Mouse (Mus musculus) gastrocnemius, postnatal 36 days (tissue): ENCODE data around the gene Gnb3. TPM values are rescaled to one million over a fixed set of nuclear protein-coding genes. Genes with fewer than 3 reads are reported as not detected.
A peak's percentile ranks its signal among the peaks of the same experiment; 100 is the strongest.
"Not testable (repeated sequence)": the region's sequence is repeated elsewhere in the genome, so short reads cannot be mapped to it uniquely, and the experiment has no call there.

Experiments used
- DNase-seq, 2 experiments: peaks; one replicate each; pipeline ENCODE4 v3.0.0; 2022
- intact Hi-C: fragments of 180-260 bp; cut with DNase I; formaldehyde crosslinking; loops from one replicate; pipeline ENCODE4 v1.15.1; 2025
- total RNA-seq, 2 experiments: library from RNA; stranded (reverse); gene quantifications; 2 replicates each; pipeline ENCODE4 v1.2.3; 2021

Gene Gnb3
- total RNA-seq, 2 experiments from 2014 or later, result 1.2 to 1.6 TPM

GRCm38 (mm10) chr6:124806446-124807140 is 33.5 kb downstream of the Gnb3 start:
- intact Hi-C loops, result no loop called here
- DNase-seq, result no peak

- intact Hi-C loops, result no loop called here
These were observed 34.4 kb downstream of the Gnb3 start for GRCm38 (mm10) chr6:124805341-124806321.

GRCm38 (mm10) chr6:124804341-124804740 is 35.7 kb downstream of the Gnb3 start:
- intact Hi-C loops, result no loop called here

More at GRCm38 (mm10) chr6:124805341-124806321, 34.4 kb downstream of the Gnb3 start:
- peak; percentile 95 to 96 for DNase-seq

GRCm38 (mm10) chr6:124803691-124804090 is 36.4 kb downstream of the Gnb3 start:
- intact Hi-C loops, result not testable (repeated sequence)

More at GRCm38 (mm10) chr6:124804341-124804740, 35.7 kb downstream of the Gnb3 start:
- DNase-seq, result no peak

GRCm38 (mm10) chr6:124803061-124803460 is 37.0 kb downstream of the Gnb3 start:
- no peak for DNase-seq
- intact Hi-C loops, result no loop called here

More at GRCm38 (mm10) chr6:124803691-124804090, 36.4 kb downstream of the Gnb3 start:
- DNase-seq, result not testable (repeated sequence)

- DNase-seq, intact Hi-C loops: not testable (repeated sequence)
These were observed 37.7 kb downstream of the Gnb3 start for GRCm38 (mm10) chr6:124802400-124802799.

GRCm38 (mm10) chr6:124796200-124796599 is 43.9 kb downstream of the Gnb3 start:
- no peak for DNase-seq
- intact Hi-C loops, result no loop called here

GRCm38 (mm10) chr6:124795781-124796180 is 44.3 kb downstream of the Gnb3 start:
- intact Hi-C loops, result no loop called here
- DNase-seq, result no peak

GRCm38 (mm10) chr6:124791911-124792310 is 48.2 kb downstream of the Gnb3 start:
- DNase-seq, result no peak
- intact Hi-C loops, result no loop called here

GRCm38 (mm10) chr6:124790121-124790520 is 50.0 kb downstream of the Gnb3 start:
- intact Hi-C loops, result no loop called here
- no peak for DNase-seq

- intact Hi-C loops, result no loop called here
- DNase-seq, result no peak
These were observed 50.6 kb downstream of the Gnb3 start for GRCm38 (mm10) chr6:124789519-124789918.

- no peak for DNase-seq
- intact Hi-C loops, result no loop called here
These were observed 52.4 kb downstream of the Gnb3 start for GRCm38 (mm10) chr6:124787722-124788121.

GRCm38 (mm10) chr6:124786756-124787420 is 53.2 kb downstream of the Gnb3 start:
- DNase-seq, result no peak
- intact Hi-C loops, result no loop called here

Other genes starting within 250 kb of the Gnb3 start
- gene C1s2, start 204.2 kb downstream of the Gnb3 start, total RNA-seq, result under 1 TPM; 0.32 to 0.56 TPM
- 10 to 100 TPM; 16.3 to 18.3 TPM for gene Lpcat3, start 177.2 kb downstream of the Gnb3 start, total RNA-seq
- 10 to 100 TPM; 51.9 to 53.8 TPM for gene Emg1, start 128.1 kb downstream of the Gnb3 start, total RNA-seq
- gene Phb2, start 127.9 kb downstream of the Gnb3 start, total RNA-seq, result 100 to 1,000 TPM; 140 to 161 TPM
- gene Ptpn6, start 101.6 kb downstream of the Gnb3 start, total RNA-seq, result 1 to 10 TPM in 1 of 2 experiments, under 1 TPM in 1; 0.64 to 2.5 TPM
- gene Grcc10, start 98.9 kb downstream of the Gnb3 start, total RNA-seq, result 100 to 1,000 TPM; 150 to 160 TPM
- under 1 TPM in 1 of 2 experiments, not detected in 1; 0.08 TPM for gene Gm45234, start 84.3 kb downstream of the Gnb3 start, total RNA-seq
- 10 to 100 TPM; 38.3 to 40.7 TPM for gene Atn1, start 83.8 kb downstream of the Gnb3 start, total RNA-seq
- 1 to 10 TPM; 1.4 to 1.8 TPM for gene Eno2, start 70.6 kb downstream of the Gnb3 start, total RNA-seq
- gene Lrrc23, start 60.5 kb downstream of the Gnb3 start, total RNA-seq, result under 1 TPM in 1 of 2 experiments, not detected in 1; 0.18 TPM
- 1 to 10 TPM; 2.3 to 2.5 TPM for gene Spsb2, start 31.6 kb downstream of the Gnb3 start, total RNA-seq
- 1,000 to 10,000 TPM; 2,608 to 3,105 TPM for gene Tpi1, start 26.0 kb downstream of the Gnb3 start, total RNA-seq
- 10 to 100 TPM; 41.7 to 43.2 TPM for gene Usp5, start 10.8 kb downstream of the Gnb3 start, total RNA-seq
- gene Cdca3, start 10.7 kb downstream of the Gnb3 start, total RNA-seq, result 1 to 10 TPM; 1.5 to 1.8 TPM
- gene P3h3, start 17.5 kb upstream of the Gnb3 start, total RNA-seq, result 1 to 10 TPM; 7.5 to 7.9 TPM
- gene Gpr162, start 23.7 kb upstream of the Gnb3 start, total RNA-seq, result under 1 TPM; 0.12 to 0.23 TPM
- 1 to 10 TPM in 1 of 2 experiments, not detected in 1; 2.8 TPM for gene Cd4, start 47.9 kb upstream of the Gnb3 start, total RNA-seq
- under 1 TPM in 1 of 2 experiments, not detected in 1; 0.25 TPM for gene Lag3, start 71.4 kb upstream of the Gnb3 start, total RNA-seq
- gene Ptms, start 79.8 kb upstream of the Gnb3 start, total RNA-seq, result 100 to 1,000 TPM; 101 to 129 TPM
- 100 to 1,000 TPM; 201 to 209 TPM for gene Mlf2, start 91.1 kb upstream of the Gnb3 start, total RNA-seq
- 100 to 1,000 TPM in 1 of 2 experiments, 10 to 100 TPM in 1; 98.3 to 107 TPM for gene Cops7a, start 125.3 kb upstream of the Gnb3 start, total RNA-seq
- 1 to 10 TPM in 1 of 2 experiments, under 1 TPM in 1; 0.10 to 1.3 TPM for gene Pianp, start 156.4 kb upstream of the Gnb3 start, total RNA-seq
- gene Zfp384, start 168.9 kb upstream of the Gnb3 start, total RNA-seq, result 10 to 100 TPM; 20.3 to 22.8 TPM
- gene Ing4, start 199.5 kb upstream of the Gnb3 start, total RNA-seq, result 10 to 100 TPM; 26.4 to 31.1 TPM
- 1 to 10 TPM; 2.5 to 2.7 TPM for gene Acrbp, start 209.4 kb upstream of the Gnb3 start, total RNA-seq
- gene Lpar5, start 227.6 kb upstream of the Gnb3 start, total RNA-seq, result not detected